Mouse (Mus musculus) right cerebral cortex, postnatal 25 days (tissue): ENCODE data around the gene 1700061G19Rik.
A peak's percentile ranks its signal among the peaks of the same experiment; 100 is the strongest.

Source experiments
- DNase-seq: peaks from one replicate; pipeline ENCODE4 v3.0.0; 2022

The 1700061G19Rik gene

GRCm38 (mm10) chr17:56929530-56929929 lies 54.3 kb downstream of the 1700061G19Rik start:
- DNase-seq = no peak

- no peak for DNase-seq
These were observed 54.7 kb downstream of the 1700061G19Rik start for GRCm38 (mm10) chr17:56930026-56930425.

- no peak for DNase-seq
These were observed 58.1 kb downstream of the 1700061G19Rik start for GRCm38 (mm10) chr17:56933395-56933794.

GRCm38 (mm10) chr17:56934545-56935330 lies 59.5 kb downstream of the 1700061G19Rik start:
- peak; percentile 19 for DNase-seq

- DNase-seq = peak; percentile 100
These were observed 60.3 kb downstream of the 1700061G19Rik start, which contains the start of gene Mllt1 for GRCm38 (mm10) chr17:56935363-56936131. Mllt1 (minus strand) TSS chr17:56935415.

- no peak for DNase-seq
These were observed 61.5 kb downstream of the 1700061G19Rik start for GRCm38 (mm10) chr17:56936731-56937130.
